Comparison of ENCODE assay signal across 9 mouse cellular contexts in genomic region chr15:86007690-86008121, GRCm38 (mm10). TPM values are rescaled to one million over a fixed set of nuclear protein-coding genes. Genes with fewer than 3 reads are reported as not detected.
DNase-seq lines count a peak whose midpoint lies in the region; ATAC-seq and TF ChIP-seq lines count a peak whose summit lies in the region.
"Had no signal": no experiment of that assay in that cellular context is flagged by ENCODE, and none has a peak within 500 bp of the region (broad histone marks: within the 10 kb centered on the region; RNA-seq: fewer than 3 reads in every experiment).

No protein-coding gene starts in this region.

- no peaks in the 10 kb centered on the region for H3K9me3 ChIP-seq in liver, postnatal 0 days (ENCODE audit: low read length)
- no peaks in the 10 kb centered on the region for H3K9me3 ChIP-seq in liver, embryonic 12.5 days (replicated peaks)
- no peaks in the 10 kb centered on the region for H3K9me3 ChIP-seq in hindbrain, embryonic 16.5 days (ENCODE audit: control insufficient read depth, low read length)
- H3K9me3 ChIP-seq: midbrain, embryonic 12.5 days had no signal

- H3K4me2 ChIP-seq in liver, postnatal 0 days (ENCODE audit: low read depth, low read length), result peak overlapping the region; percentile 48
- H3K4me2 ChIP-seq in liver, embryonic 12.5 days, result no peak overlapping the region
- H3K4me2 ChIP-seq in hindbrain, embryonic 16.5 days (ENCODE audit: low read length), result no peak overlapping the region
- H3K4me2 ChIP-seq: midbrain, embryonic 12.5 days had no signal

- DNase-seq in liver, postnatal 0 days, result no peak
- peak; percentile 76 for DNase-seq in embryo, embryonic 10 days (ENCODE audit: low spot score)
- DNase-seq in lung, postnatal 36 days, result peak; percentile 60
- no peak for DNase-seq in yolk sac, embryonic 10.5 days (ENCODE audit: low spot score)
- no peak for DNase-seq in adrenal gland, postnatal 36 days
- DNase-seq in left cerebral cortex, adult 9 months (ENCODE audit: low spot score in 2 of 2), result no peak

- H3K4me1 ChIP-seq in liver, postnatal 0 days (ENCODE audit: insufficient read depth), result no peaks in the 10 kb centered on the region
- 0 out of 2 replicates have a peak, but pooled peaks cover 4% of the 10 kb centered on the region for H3K4me1 ChIP-seq in liver, embryonic 12.5 days
- peaks cover 19% of the 10 kb centered on the region for H3K4me1 ChIP-seq in hindbrain, embryonic 16.5 days (ENCODE audit: control insufficient read depth, insufficient read depth, low read depth, low read length)

- no peak for ATAC-seq in liver, postnatal 0 days
- no peak for ATAC-seq in liver, embryonic 12.5 days
- 0 out of 2 replicates have a peak, but pooled peaks have one; percentile 25 for ATAC-seq in hindbrain, embryonic 16.5 days

- TF ChIP-seq CTCF in liver, postnatal 0 days (IDR thresholded peaks at IDR 0.05; ENCODE audit: low read depth), result no peak

- WGBS in liver, postnatal 0 days (ENCODE audit: insufficient replicate concordance), result 21% methylated on average over 6 of the region's 6 CpGs
- 16% methylated on average over 6 of the region's 6 CpGs for WGBS in liver, embryonic 12.5 days (ENCODE audit: insufficient replicate concordance)
- WGBS in hindbrain, embryonic 16.5 days, result 25% methylated on average over 6 of the region's 6 CpGs

- TF ChIP-seq EP300 in liver, postnatal 0 days (IDR thresholded peaks at IDR 0.05; ENCODE audit: low read depth), result no peak

- no peaks in the 10 kb centered on the region for H3K27me3 ChIP-seq in liver, postnatal 0 days (ENCODE audit: insufficient read depth, low read length)
- no peaks in the 10 kb centered on the region for H3K27me3 ChIP-seq in liver, embryonic 12.5 days (replicated peaks)
- no peaks in the 10 kb centered on the region for H3K27me3 ChIP-seq in hindbrain, embryonic 16.5 days (replicated peaks; ENCODE audit: control insufficient read depth, insufficient read depth, low read length)

- no peak overlapping the region for H3K4me3 ChIP-seq in liver, postnatal 0 days (ENCODE audit: low read depth, low read length)
- H3K4me3 ChIP-seq in liver, embryonic 12.5 days, result no peak overlapping the region
- H3K4me3 ChIP-seq in hindbrain, embryonic 16.5 days (ENCODE audit: low read length), result no peak overlapping the region
- H3K4me3 ChIP-seq: midbrain, embryonic 12.5 days had no signal

- H3K9ac ChIP-seq in liver, postnatal 0 days (replicated peaks), result no peak overlapping the region
- no peak overlapping the region for H3K9ac ChIP-seq in liver, embryonic 12.5 days
- H3K9ac ChIP-seq in hindbrain, embryonic 16.5 days (ENCODE audit: low read depth, low read length), result no peak overlapping the region
- H3K9ac ChIP-seq: midbrain, embryonic 12.5 days had no signal

- no peaks in the 10 kb centered on the region for H3K36me3 ChIP-seq in liver, postnatal 0 days (replicated peaks; ENCODE audit: insufficient read depth, low read length)
- H3K36me3 ChIP-seq in liver, embryonic 12.5 days, result no peaks in the 10 kb centered on the region
- no peaks in the 10 kb centered on the region for H3K36me3 ChIP-seq in hindbrain, embryonic 16.5 days (ENCODE audit: control insufficient read depth, insufficient read depth, low read length)
- H3K36me3 ChIP-seq: midbrain, embryonic 12.5 days had no signal

- no peak overlapping the region for H3K27ac ChIP-seq in liver, postnatal 0 days (ENCODE audit: low read depth)
- H3K27ac ChIP-seq in liver, embryonic 12.5 days, result no peak overlapping the region
- no peak overlapping the region for H3K27ac ChIP-seq in hindbrain, embryonic 16.5 days (ENCODE audit: low read depth, low read length)
- H3K27ac ChIP-seq: midbrain, embryonic 12.5 days had no signal

RNA-seq across cellular contexts. Expression of gene Celsr1, which starts 25.9 kb away (rescaled TPM):
- polyA plus RNA-seq in liver, postnatal 0 days (2015; fragmentation: Nextera tagmentation; extraction: Ambion mirVana), result 0.09 and 0.11 TPM in 2 replicates
- polyA plus RNA-seq in liver, embryonic 12.5 days (2016; fragmentation: Nextera tagmentation; extraction: Ambion mirVana), result 0.11 and 0.25 TPM in 2 replicates
- 0.76 and 1.2 TPM in 2 replicates for polyA plus RNA-seq in hindbrain, embryonic 16.5 days (2015; fragmentation: Nextera tagmentation; extraction: Ambion mirVana)
- total RNA-seq in adrenal gland, postnatal 36 days (2021), result 1 to 10 TPM; 5.1 to 6.3 TPM

RNA-seq across cellular contexts. Expression of gene Gramd4, which starts 49.8 kb away (rescaled TPM):
- 3.2 and 3.7 TPM in 2 replicates for polyA plus RNA-seq in liver, postnatal 0 days (2015; fragmentation: Nextera tagmentation; extraction: Ambion mirVana)
- 14.4 and 15.1 TPM in 2 replicates for polyA plus RNA-seq in liver, embryonic 12.5 days (2016; fragmentation: Nextera tagmentation; extraction: Ambion mirVana)
- polyA plus RNA-seq in hindbrain, embryonic 16.5 days (2015; fragmentation: Nextera tagmentation; extraction: Ambion mirVana), result 18.4 and 30.4 TPM in 2 replicates
- 10 to 100 TPM; 13.9 to 18.7 TPM for total RNA-seq in adrenal gland, postnatal 36 days (2021)

Comparison
In these comparisons a context has a peak if more than half of its experiments do, and no peak if none do; other contexts are left out.
1. DNase-seq: peak in embryo, embryonic 10 days (single experiment) and lung, postnatal 36 days (single experiment); none in liver, postnatal 0 days (single experiment), yolk sac, embryonic 10.5 days (single experiment), adrenal gland, postnatal 36 days (0 of 2) and left cerebral cortex, adult 9 months (0 of 2).